Mouse (Mus musculus): ENCODE results near the gene Esrp2. TPM values are rescaled to one million over a fixed set of nuclear protein-coding genes. Genes with fewer than 3 reads are reported as not detected.

Esrp2 gene
- polyA plus RNA-seq, 1 experiment: 0.04 TPM

DNA sequence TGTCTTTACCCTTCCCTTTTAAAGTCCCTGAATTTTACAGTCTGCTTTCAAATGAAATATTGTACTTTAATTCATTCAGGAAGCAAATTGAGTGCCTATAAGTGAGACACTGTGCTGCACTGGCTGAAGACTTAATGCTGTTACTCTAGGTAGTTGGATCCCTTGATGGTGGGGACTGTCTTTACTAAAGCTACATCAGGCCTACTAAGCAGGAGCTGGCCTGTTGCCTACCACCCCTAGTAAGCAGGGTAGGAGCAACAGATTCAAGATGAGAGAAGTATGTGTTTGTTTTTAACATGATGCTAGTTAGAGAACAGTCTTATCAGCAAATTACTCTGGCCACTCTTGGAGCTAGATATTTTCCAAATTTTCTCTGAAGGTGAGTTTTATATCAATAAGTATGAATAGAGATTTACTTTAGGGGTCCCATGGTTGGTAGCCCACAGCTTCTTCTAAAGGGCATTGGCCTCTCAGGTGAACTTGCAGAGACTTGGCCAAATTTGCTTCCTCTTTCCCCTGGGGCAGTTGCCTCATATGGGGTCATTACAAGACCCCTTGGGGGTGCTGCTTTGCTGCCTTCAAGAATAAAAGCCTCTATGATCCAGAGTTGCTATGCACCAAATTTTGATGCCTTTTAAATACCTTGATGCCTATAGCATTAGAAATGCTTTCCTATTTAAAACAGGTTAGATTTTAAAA is 7.4 kb downstream of the Esrp2 start:
- Histone ChIP-seq H3K36me3 (ENCODE audit: control insufficient read depth, insufficient read depth) (peaks cover 33% of the 10 kb centered on the region), H3ac (ENCODE audit: control insufficient read depth, insufficient read length, low read depth) (no peak overlapping the region), H3K4me3 (ENCODE audit: insufficient read depth, poor library complexity, severe bottlenecking) (no peak overlapping the region), H3K27me3 (ENCODE audit: control insufficient read depth, insufficient read depth, insufficient read length) (no peaks in the 10 kb centered on the region), H3K79me3 (ENCODE audit: low read depth) (no peaks in the 10 kb centered on the region), H3K79me2 (ENCODE audit: control insufficient read depth, insufficient read depth) (no peaks in the 10 kb centered on the region)
- TF ChIP-seq CTCF (IDR thresholded peaks at IDR 0.05; ENCODE audit: control insufficient read depth, insufficient read depth, insufficient read length) (no peak), MYOG (IDR thresholded peaks at IDR 0.05; ENCODE audit: control insufficient read depth, extremely low read depth, insufficient read length) (no peak), CEBPB (IDR thresholded peaks at IDR 0.05; ENCODE audit: low read depth) (no peak), FOSL1 (IDR thresholded peaks at IDR 0.05; ENCODE audit: insufficient read depth, low read length, poor library complexity, severe bottlenecking) (no peak), MAX (IDR thresholded peaks at IDR 0.05) (no peak), MYOD1 (IDR thresholded peaks at IDR 0.05; ENCODE audit: control insufficient read depth, insufficient read length, low read depth) (no peak)

DNA sequence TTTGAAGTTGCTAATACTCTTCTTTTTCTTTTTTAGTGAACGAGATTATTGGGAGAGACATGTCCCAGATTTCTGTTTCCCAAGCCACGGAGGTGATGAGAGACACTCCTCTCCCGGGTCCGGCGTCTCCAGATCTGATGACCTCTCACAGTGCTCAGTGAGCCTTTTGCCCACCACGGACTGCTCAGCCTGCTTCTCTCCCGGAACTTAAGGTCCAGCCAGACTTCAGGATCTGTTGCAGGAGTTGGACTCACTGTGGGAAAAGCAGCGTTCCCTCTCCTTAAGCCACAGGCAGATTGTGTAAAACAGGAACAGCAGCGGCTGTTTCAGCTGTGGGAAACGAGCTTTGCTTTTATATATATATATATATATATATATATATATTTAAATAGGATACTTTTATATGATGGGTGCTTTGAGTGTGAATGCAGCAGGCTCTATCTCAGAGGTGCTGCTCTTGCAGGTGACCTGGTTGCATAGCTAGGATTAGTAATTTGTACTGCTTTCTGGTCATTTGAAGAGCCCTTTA is 8.8 kb downstream of the Esrp2 start:
- Histone ChIP-seq H3K79me2 (ENCODE audit: control insufficient read depth, insufficient read depth) (no peaks in the 10 kb centered on the region), H3K36me3 (ENCODE audit: control insufficient read depth, insufficient read depth) (peaks cover 40% of the 10 kb centered on the region), H3K27me3 (ENCODE audit: control insufficient read depth, insufficient read depth, insufficient read length) (no peaks in the 10 kb centered on the region), H3K79me3 (ENCODE audit: low read depth) (no peaks in the 10 kb centered on the region), H3K4me3 (ENCODE audit: insufficient read depth, poor library complexity, severe bottlenecking) (no peak overlapping the region), H3ac (ENCODE audit: control insufficient read depth, insufficient read length, low read depth) (no peak overlapping the region)
- TF ChIP-seq USF1 (IDR thresholded peaks at IDR 0.05; ENCODE audit: low read depth): no peak

DNA sequence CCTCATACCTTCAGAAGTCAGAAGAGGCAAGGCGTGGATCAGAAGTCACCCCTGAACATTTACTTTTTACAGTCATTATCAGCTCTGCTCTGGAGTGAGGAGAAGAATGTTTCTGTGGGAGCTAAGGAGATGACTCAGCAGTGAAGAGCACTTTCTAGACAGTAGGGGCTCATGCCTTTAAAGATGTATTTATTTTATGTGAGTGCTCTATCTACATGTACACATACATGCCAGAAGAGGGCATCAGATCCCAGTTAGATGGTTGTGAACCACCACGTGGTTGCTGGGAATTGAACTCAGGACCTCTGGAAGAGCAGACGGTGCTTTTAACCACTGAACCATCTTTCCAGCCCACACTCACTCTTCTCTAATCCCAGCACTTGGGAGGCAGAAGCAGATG is 9.7 kb downstream of the Esrp2 start:
- H3K4me3 ChIP-seq (ENCODE audit: insufficient read depth, poor library complexity, severe bottlenecking): no peak overlapping the region
- H3ac ChIP-seq (ENCODE audit: control insufficient read depth, insufficient read length, low read depth): no peak overlapping the region
- no peaks in the 10 kb centered on the region for H3K79me3 ChIP-seq (ENCODE audit: low read depth)
- peaks cover 36% of the 10 kb centered on the region for H3K36me3 ChIP-seq (ENCODE audit: control insufficient read depth, insufficient read depth)
- TF ChIP-seq MAX (IDR thresholded peaks at IDR 0.05) (peak; percentile 34), USF1 (IDR thresholded peaks at IDR 0.05; ENCODE audit: low read depth) (peak; percentile 46), CEBPB (IDR thresholded peaks at IDR 0.05; ENCODE audit: low read depth) (no peak)
- H3K79me2 ChIP-seq (ENCODE audit: control insufficient read depth, insufficient read depth): no peaks in the 10 kb centered on the region
- no peaks in the 10 kb centered on the region for H3K27me3 ChIP-seq (ENCODE audit: control insufficient read depth, insufficient read depth, insufficient read length)

DNA sequence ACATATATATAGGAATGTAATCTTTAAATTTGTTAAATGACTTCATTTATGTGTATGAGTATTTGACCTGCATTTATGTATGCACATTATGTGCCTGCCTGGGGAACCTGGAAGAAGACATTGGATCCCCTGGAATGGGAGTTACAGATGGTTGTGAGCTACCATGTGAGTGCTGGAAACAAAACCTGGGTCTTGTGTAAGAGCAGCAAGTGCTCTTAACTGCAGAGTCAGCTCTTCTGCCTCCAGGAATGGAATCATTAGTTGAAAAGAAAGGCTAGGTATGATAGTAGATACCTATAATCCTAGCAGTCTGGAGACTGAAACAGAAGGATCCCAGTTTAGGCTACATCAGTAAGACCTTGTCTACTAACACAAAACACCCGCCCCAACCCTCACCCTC is 10.7 kb downstream of the Esrp2 start:
- H3K79me3 ChIP-seq (ENCODE audit: low read depth): no peaks in the 10 kb centered on the region
- no peak overlapping the region for H3K4me3 ChIP-seq (ENCODE audit: insufficient read depth, poor library complexity, severe bottlenecking)
- no peaks in the 10 kb centered on the region for H3K27me3 ChIP-seq (ENCODE audit: control insufficient read depth, insufficient read depth, insufficient read length)
- no peaks in the 10 kb centered on the region for H3K79me2 ChIP-seq (ENCODE audit: control insufficient read depth, insufficient read depth)
- H3K36me3 ChIP-seq (ENCODE audit: control insufficient read depth, insufficient read depth): peaks cover 36% of the 10 kb centered on the region
- no peak overlapping the region for H3ac ChIP-seq (ENCODE audit: control insufficient read depth, insufficient read length, low read depth)
- TF ChIP-seq MYOD1 (IDR thresholded peaks at IDR 0.05; ENCODE audit: control insufficient read depth, insufficient read length, low read depth) (no peak), CEBPB (IDR thresholded peaks at IDR 0.05; ENCODE audit: low read depth) (no peak), MYOG (IDR thresholded peaks at IDR 0.05; ENCODE audit: control insufficient read depth, extremely low read depth, insufficient read length) (no peak), MAX (IDR thresholded peaks at IDR 0.05) (no peak), CTCF (IDR thresholded peaks at IDR 0.05; ENCODE audit: control insufficient read depth, insufficient read depth, insufficient read length) (no peak), USF1 (IDR thresholded peaks at IDR 0.05; ENCODE audit: low read depth) (no peak), FOSL1 (IDR thresholded peaks at IDR 0.05; ENCODE audit: insufficient read depth, low read length, poor library complexity, severe bottlenecking) (no peak)

DNA sequence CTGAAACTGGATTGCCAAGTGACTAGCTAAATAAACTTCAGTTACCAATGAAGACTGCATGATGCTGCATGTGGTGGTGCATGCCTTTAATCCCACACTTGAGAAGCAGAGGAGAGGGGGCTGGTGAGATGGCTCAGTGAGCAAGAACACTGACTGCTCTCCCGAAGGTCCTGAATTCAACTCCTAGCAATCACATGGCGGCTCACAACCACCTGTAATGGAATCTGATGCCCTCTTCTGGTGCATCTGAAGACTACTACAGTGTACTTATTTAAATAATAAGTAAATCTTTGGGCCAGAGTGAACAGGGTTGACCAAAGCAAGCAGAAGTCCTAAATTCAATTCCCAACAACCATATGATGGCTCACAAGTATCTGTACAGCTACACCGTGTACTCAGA is 13.3 kb downstream of the Esrp2 start:
- Histone ChIP-seq H3K79me3 (ENCODE audit: low read depth) (no peaks in the 10 kb centered on the region), H3K4me3 (ENCODE audit: insufficient read depth, poor library complexity, severe bottlenecking) (no peak overlapping the region), H3K79me2 (ENCODE audit: control insufficient read depth, insufficient read depth) (no peaks in the 10 kb centered on the region), H3ac (ENCODE audit: control insufficient read depth, insufficient read length, low read depth) (no peak overlapping the region), H3K27me3 (ENCODE audit: control insufficient read depth, insufficient read depth, insufficient read length) (no peaks in the 10 kb centered on the region), H3K36me3 (ENCODE audit: control insufficient read depth, insufficient read depth) (peaks cover 33% of the 10 kb centered on the region)
- TF ChIP-seq FOSL1 (IDR thresholded peaks at IDR 0.05; ENCODE audit: insufficient read depth, low read length, poor library complexity, severe bottlenecking) (no peak), MYOG (IDR thresholded peaks at IDR 0.05; ENCODE audit: control insufficient read depth, extremely low read depth, insufficient read length) (no peak), MAX (IDR thresholded peaks at IDR 0.05) (no peak), CTCF (IDR thresholded peaks at IDR 0.05; ENCODE audit: control insufficient read depth, insufficient read depth, insufficient read length) (no peak), CEBPB (IDR thresholded peaks at IDR 0.05; ENCODE audit: low read depth) (no peak), MYOD1 (IDR thresholded peaks at IDR 0.05; ENCODE audit: control insufficient read depth, insufficient read length, low read depth) (no peak), USF1 (IDR thresholded peaks at IDR 0.05; ENCODE audit: low read depth) (no peak)

DNA sequence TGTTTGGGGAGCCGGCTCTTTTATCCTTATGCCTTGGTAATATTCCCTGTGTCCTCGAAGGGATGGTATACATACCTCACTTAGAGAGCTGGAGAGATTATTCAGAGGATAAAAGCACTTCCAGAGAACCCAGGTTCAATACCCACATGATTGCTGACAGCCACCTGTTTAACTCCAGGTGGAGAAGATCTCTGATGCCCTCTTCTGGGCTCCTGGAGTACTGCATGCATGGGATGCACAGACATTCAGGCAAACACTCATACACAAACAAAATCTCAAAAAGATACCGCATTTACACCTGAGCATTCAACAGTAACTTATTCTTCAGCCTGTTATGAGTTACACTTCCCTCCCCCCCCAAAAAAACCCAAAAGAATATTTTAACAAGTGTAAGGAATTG is 20.9 kb downstream of the Esrp2 start:
- H3K36me3 ChIP-seq (ENCODE audit: control insufficient read depth, insufficient read depth): peaks cover 14% of the 10 kb centered on the region
- no peaks in the 10 kb centered on the region for H3K79me2 ChIP-seq (ENCODE audit: control insufficient read depth, insufficient read depth)
- H3K27me3 ChIP-seq (ENCODE audit: control insufficient read depth, insufficient read depth, insufficient read length): no peaks in the 10 kb centered on the region
- TF ChIP-seq MYOD1 (IDR thresholded peaks at IDR 0.05; ENCODE audit: control insufficient read depth, insufficient read length, low read depth): no peak
- TF ChIP-seq MAX (IDR thresholded peaks at IDR 0.05): no peak
- no peak for TF ChIP-seq CEBPB (IDR thresholded peaks at IDR 0.05; ENCODE audit: low read depth)
- TF ChIP-seq USF1 (IDR thresholded peaks at IDR 0.05; ENCODE audit: low read depth): no peak
- TF ChIP-seq FOSL1 (IDR thresholded peaks at IDR 0.05; ENCODE audit: insufficient read depth, low read length, poor library complexity, severe bottlenecking): no peak
- TF ChIP-seq MYOG (IDR thresholded peaks at IDR 0.05; ENCODE audit: control insufficient read depth, extremely low read depth, insufficient read length): no peak
- no peak for TF ChIP-seq CTCF (IDR thresholded peaks at IDR 0.05; ENCODE audit: control insufficient read depth, insufficient read depth, insufficient read length)
- H3ac ChIP-seq (ENCODE audit: control insufficient read depth, insufficient read length, low read depth): no peak overlapping the region
- H3K79me3 ChIP-seq (ENCODE audit: low read depth): no peaks in the 10 kb centered on the region
- no peak overlapping the region for H3K4me3 ChIP-seq (ENCODE audit: insufficient read depth, poor library complexity, severe bottlenecking)
